Mouse (Mus musculus): ENCODE results near the gene Phex.

Gene Phex

GRCm38 (mm10) chrX:157308171-157308570, 106.9 kb downstream of the Phex start:
- no peak for DNase-seq (ENCODE audit: extremely low spot score, low spot score)

DNA sequence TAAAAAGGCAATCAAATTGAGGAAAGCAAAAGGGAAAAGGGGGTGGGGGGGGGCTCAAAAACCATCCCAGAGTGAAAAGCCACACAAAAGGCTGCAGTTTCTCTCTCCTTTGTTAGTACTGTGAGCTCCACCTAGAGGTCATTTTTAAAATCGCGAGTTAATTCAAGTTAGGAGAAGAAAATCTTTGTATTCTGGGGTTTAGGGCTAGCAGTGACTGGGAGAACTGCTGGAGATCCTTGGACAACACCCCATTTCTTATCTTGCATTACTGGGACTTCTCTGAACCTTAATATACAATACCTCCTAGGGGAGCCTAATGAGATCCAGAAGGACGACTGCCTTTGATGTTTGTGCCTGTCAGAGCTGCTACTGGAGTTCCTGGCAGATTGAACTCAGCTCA, 107.7 kb downstream of the Phex start:
- no peak for DNase-seq (ENCODE audit: extremely low spot score, low spot score)

DNA sequence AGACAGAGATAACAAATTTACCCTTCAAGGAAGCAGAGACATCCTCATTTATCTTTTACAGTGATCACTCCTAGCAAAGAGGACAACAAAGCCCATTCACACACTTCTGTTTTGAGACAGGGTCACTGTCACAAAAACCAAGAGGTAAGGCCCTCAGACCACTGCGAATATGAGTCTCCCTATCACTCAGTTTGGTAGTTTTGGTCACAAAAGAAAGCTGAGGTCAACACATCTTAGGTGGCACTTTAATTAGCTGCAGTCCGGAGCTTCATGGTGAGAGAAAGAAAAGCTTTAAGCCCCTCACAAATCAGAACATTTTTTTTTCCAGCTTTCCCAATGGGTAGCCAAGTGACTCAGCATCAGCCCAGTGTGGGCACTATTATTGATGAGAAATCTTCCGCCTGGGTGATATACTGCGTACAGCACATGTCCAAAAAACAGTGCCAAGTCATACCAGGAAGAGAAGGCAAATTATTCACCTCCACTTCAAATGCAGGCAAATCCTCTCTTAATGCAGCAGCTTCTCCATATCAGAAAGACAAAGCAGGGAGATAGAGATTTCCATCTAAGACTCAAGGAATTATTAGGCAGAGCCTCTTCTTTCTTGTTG, 108.2 kb downstream of the Phex start:
- peak; percentile 13 for DNase-seq (ENCODE audit: extremely low spot score, low spot score)

GRCm38 (mm10) chrX:157305852-157306232, 109.3 kb downstream of the Phex start:
- DNase-seq (ENCODE audit: extremely low spot score, low spot score), result no peak

DNA sequence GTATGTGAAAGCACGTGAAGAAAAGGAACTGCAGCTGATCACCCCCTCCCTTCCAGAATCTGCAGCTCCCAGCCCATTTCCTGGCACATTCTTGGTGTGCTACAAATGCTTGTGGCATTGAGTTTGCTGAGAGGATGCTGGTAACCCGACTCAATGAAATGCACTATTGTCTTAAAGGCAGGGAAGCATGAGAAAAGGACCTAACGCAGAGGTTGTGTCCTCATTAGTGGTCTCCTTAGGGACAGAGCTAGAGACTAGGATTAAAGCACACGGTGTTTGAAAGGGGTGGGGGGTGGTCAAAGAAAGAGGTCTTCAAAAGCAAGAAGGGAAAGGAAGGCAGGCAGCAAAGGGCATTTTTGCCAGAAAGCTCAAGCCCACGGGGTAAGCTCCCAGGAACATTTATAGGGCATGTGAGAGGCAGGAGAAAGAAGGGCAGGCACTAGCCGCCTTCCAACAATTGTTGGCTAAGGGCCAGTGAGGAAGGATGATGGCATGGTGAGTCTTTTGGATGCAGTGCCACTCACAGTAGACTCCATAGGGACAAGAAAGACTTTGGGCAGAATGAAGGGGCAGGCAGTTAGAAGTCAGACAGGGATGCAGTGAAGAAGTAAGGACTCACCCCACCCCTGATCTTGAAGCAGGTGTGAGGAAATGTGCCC, 109.8 kb downstream of the Phex start:
- no peak for DNase-seq (ENCODE audit: extremely low spot score, low spot score)

GRCm38 (mm10) chrX:157292411-157292810, 122.7 kb downstream of the Phex start:
- no peak for DNase-seq (ENCODE audit: extremely low spot score, low spot score)

GRCm38 (mm10) chrX:157276581-157276980, 138.5 kb downstream of the Phex start:
- no peak for DNase-seq (ENCODE audit: extremely low spot score, low spot score)

DNA sequence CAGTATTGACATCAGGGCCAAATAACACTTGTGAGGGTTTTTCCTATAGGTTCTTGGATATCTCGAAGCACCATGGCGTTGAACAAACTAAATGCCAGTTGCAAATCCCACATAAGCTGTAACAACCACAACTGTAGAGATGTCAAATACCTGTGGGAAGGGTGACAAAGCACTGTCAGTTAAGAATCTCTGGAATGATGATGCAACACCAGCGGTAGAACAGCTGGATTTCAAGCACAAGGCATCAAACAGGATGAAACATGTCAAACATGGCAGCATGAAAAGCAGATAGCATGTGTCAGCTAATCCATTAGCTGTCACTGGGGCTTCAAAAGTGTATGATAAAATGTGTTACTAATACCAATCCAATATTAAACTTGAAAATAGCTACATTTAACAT, 141.8 kb downstream of the Phex start:
- DNase-seq (ENCODE audit: extremely low spot score, low spot score), result no peak

GRCm38 (mm10) chrX:157271609-157272008, 143.5 kb downstream of the Phex start:
- no peak for DNase-seq (ENCODE audit: extremely low spot score, low spot score)

DNA sequence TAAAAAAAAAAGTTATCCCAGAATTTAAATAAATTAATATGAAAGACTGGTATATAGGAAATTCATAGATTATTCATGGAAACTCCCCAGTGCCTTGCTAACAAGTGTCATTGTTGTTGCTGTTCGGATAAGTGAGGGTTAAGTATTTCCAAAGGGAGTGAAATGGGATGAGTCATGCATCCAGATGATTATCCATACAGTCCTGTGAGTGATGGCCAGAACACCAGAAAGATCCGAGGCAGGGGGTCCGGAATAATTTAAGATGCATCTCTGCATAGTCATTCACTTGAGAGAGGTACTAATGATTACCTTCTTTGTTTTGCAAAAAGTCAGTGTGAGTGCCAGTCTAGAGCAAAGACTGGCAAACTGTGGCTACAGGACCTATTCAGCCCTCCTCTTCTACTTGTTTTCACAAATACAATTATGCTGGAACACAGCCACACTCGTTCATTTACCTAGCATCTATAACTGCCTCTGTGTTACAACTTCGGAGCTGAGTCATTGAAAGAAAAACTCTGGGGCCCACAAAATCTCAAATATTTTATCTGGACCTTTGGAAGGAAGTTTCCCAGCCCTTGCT, 145.3 kb downstream of the Phex start:
- no peak for DNase-seq (ENCODE audit: extremely low spot score, low spot score)

GRCm38 (mm10) chrX:157268141-157268540, 147.0 kb downstream of the Phex start:
- DNase-seq (ENCODE audit: extremely low spot score, low spot score), result no peak

- DNase-seq (ENCODE audit: extremely low spot score, low spot score), result no peak
Observed at GRCm38 (mm10) chrX:157202736-157203135, 212.4 kb downstream of the Phex start.

DNA sequence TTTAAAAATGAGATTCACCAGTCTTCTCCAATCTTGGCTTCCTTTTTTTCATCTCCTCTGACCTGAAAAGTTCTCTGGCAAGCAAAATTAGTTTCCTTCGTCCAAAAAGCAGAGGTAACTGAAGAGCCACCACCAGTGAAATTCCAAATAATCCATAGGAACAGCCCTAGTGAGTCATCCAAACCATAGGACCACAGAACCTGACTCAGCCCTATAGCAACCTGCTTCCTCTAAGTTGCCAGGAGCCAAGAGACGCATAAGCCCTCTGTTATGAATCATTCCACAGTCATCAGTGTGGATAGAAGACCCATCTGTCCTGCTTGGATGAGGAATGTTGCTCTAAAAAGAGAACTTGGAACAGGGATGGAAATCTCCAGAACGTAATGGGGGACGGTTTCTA, 230.9 kb downstream of the Phex start:
- no peak for DNase-seq (ENCODE audit: extremely low spot score, low spot score)

- DNase-seq (ENCODE audit: extremely low spot score, low spot score), result no peak
Observed at GRCm38 (mm10) chrX:157180845-157181244, 234.3 kb downstream of the Phex start.

- DNase-seq (ENCODE audit: extremely low spot score, low spot score), result no peak
Observed at GRCm38 (mm10) chrX:157164142-157164541, 251.0 kb downstream of the Phex start.

- DNase-seq (ENCODE audit: extremely low spot score, low spot score), result no peak
Observed at GRCm38 (mm10) chrX:157163394-157163793, 251.7 kb downstream of the Phex start.

DNA sequence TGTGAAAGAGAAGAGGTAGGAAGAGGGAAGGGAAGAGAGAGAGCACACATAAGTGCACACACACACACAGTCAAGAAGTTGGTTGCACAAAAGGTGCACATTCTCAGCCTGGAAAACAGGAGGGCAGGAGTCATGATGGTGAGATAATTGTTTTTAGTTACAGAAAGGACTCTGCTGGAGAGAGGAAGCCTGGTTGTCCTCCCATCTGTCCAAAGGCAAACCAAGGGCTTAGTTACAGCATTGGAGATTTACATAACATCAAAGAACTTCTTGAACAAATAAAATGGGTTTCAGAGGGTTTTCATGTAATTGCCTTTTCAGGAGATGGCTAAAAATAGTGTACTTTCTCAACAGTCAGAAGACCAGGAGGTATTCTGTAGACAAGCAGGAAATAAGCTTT, 270.4 kb downstream of the Phex start:
- no peak for DNase-seq (ENCODE audit: extremely low spot score, low spot score)

- DNase-seq (ENCODE audit: extremely low spot score, low spot score), result no peak
Observed at GRCm38 (mm10) chrX:157139601-157140000, 275.5 kb downstream of the Phex start.
